Mouse (Mus musculus) granulocyte monocyte progenitor cell, adult 5-6 weeks (primary cell): ENCODE data around the gene Rhbdd3. TPM values are rescaled to one million over a fixed set of nuclear protein-coding genes. Genes with fewer than 3 reads are reported as not detected.
A peak's percentile ranks its signal among the peaks of the same experiment; 100 is the strongest.
"Not testable (repeated sequence)": the region's sequence is repeated elsewhere in the genome, so short reads cannot be mapped to it uniquely, and the experiment has no call there.

Source experiments
- ATAC-seq: replicated peaks from 2 replicates; pipeline ENCODE4 v1.8.0; 2016; ENCODE audit warnings: mild to moderate bottlenecking, moderate TSS enrichment, inconsistent platforms; ENCODE audit not compliant: poor library complexity, severe bottlenecking
- total RNA-seq, 2 experiments: library from RNA; stranded (forward) in 1 of 2; stranded (reverse) in 1 of 2; fragments of 200-712, 200-1000 nt in 1 of 2; fragments of >200 nt in 1 of 2; fragmentation: Nextera tagmentation in 1 of 2; gene quantifications; 2 replicates each; pipeline ENCODE4 v1.2.3; 2014 to 2017

Gene Rhbdd3
- total RNA-seq, 2 experiments from 2014 or later: 25.8 to 42.7 TPM

- no peak for ATAC-seq
These were observed 34.3 kb upstream of the Rhbdd3 start for GRCm38 (mm10) chr11:5064282-5065055.

- ATAC-seq: peak; percentile 43
These were observed 33.5 kb upstream of the Rhbdd3 start, which contains the start of gene Gas2l1 for GRCm38 (mm10) chr11:5065056-5065821. Gene Gas2l1, minus strand, starts transcription at chr11:5065327.

GRCm38 (mm10) chr11:5067063-5067462 lies 31.7 kb upstream of the Rhbdd3 start:
- ATAC-seq: no peak

DNA sequence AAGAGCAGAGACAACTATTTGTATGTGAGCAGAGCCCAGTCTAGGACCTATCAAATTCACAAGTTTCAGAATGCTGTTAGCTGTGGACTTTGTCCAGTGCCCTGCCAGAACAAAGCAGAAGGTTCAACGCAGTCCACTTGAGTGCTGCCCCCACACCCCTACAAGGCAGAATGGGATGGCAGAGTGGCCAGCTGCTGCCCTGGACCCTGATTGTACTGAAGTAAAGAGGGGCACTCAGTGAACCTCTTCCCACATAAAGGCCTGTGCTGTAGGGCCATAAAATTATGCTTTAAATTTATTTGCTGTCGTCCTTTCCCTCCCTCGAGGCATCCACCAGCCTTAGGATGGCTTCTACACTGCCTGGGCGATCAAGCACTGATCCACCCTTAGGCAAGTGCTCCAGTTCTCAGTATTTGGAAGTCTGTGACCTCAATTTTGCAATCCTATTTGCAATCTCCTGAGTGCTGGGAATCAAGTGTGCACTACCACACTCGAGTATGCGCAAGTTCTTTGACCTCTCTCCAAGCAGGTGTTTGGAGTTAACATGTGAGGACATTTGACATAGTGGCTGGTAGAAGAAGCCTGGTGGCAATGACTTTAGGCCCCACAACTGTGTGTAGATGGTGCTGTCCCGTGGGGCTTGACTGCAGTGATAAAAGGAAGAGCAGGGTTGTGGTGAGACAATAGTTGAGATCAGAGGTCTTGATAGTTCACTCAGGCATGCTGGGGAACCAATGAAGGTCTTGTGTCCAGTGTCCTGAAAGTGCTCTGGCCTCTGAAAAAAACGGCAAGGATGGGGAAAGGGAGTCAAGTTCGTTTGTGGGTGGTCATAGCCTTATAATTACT lies 30.4 kb upstream of the Rhbdd3 start:
- no peak for ATAC-seq

GRCm38 (mm10) chr11:5074882-5075281 lies 23.8 kb upstream of the Rhbdd3 start:
- peak; percentile 33; the same call in 1 of the 2 replicates for ATAC-seq

- ATAC-seq: no peak
These were observed 23.0 kb upstream of the Rhbdd3 start for GRCm38 (mm10) chr11:5075760-5076159.

GRCm38 (mm10) chr11:5076843-5077242 lies 21.9 kb upstream of the Rhbdd3 start:
- ATAC-seq: not testable (repeated sequence)

DNA sequence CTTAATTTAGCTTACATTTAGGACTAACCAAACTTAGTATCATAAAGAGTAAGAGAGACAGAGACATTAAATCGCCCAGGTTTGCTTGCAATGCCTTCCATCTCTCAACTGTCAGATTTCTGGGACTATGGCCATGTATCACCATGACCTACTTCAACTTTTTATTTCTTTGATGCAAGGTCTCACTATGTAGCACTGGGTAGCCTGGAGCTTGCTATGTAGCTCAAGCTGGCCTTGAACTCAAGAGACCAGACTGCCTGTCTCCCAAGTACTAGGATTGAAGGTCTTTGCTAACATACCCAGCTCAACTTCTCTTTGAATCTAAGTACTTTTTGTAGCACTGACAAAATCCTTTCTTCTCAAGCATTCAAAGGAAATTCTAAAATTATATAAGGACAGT lies 9.6 kb upstream of the Rhbdd3 start:
- ATAC-seq: no peak

- peak; percentile 47; the same call in 1 of the 2 replicates for ATAC-seq
These were observed 7.0 kb upstream of the Rhbdd3 start for GRCm38 (mm10) chr11:5091706-5092105.

- ATAC-seq: no peak
These were observed 2.8 kb upstream of the Rhbdd3 start for GRCm38 (mm10) chr11:5095877-5096276.

- no peak for ATAC-seq
These were observed 2.2 kb upstream of the Rhbdd3 start for GRCm38 (mm10) chr11:5096480-5097020.

GRCm38 (mm10) chr11:5098035-5098735 lies 541 bp upstream of the Rhbdd3 start:
- ATAC-seq: no peak; the same call in 1 of the 2 replicates

DNA sequence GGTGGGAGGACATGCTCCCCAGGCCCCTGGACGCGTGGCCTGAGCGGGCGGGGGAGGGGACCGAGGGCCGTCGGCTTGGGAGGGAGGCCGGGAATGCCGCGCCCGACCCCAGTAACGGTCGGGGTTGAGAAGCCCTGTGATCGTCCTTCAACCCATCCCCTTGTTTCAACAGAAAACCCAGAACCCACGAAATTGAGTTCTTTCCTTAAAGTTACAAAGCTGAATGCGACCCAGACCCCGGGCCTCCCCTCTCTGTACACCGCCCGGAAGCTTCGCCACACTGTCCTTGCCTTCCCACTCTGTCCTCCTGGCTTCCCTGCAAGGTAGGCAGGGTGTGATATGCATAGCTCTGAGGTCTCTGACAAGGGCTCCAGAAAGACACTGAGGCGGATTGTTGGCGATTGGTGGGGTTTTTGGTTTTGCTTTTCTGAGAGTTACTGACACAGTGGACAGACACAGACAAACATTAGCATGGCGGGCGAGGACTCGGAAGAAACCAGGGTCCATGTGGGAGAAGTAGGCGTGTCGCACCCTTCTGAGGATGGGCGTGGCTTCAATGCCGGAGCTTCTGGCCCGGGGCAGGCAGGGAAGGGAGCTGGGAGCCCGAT lies 954 bp downstream of the Rhbdd3 start:
- ATAC-seq: peak; percentile 65

- no peak for ATAC-seq
These were observed 1.6 kb downstream of the Rhbdd3 start for GRCm38 (mm10) chr11:5100283-5100682.

- ATAC-seq: no peak
These were observed 2.1 kb downstream of the Rhbdd3 start for GRCm38 (mm10) chr11:5100801-5101200.

DNA sequence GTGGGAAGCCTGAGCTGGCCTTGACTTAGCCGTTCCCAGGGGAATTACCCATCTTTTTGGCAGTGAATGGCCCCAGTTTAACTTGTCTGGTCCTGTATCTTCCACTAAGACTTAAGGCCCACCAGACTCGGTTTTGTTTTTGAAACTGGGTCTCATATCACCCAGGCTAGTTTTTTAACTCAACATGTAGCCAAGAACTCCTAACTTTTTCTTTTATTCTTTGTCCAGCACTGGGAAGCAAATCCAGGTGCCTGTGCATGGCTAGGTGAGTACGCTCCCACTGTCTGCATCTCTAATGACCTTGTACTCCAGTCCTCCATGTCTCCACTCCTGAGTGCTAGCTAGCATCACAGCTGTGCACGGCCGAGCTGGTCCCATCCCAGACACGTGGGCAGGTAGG lies 2.9 kb downstream of the Rhbdd3 start:
- ATAC-seq: no peak

DNA sequence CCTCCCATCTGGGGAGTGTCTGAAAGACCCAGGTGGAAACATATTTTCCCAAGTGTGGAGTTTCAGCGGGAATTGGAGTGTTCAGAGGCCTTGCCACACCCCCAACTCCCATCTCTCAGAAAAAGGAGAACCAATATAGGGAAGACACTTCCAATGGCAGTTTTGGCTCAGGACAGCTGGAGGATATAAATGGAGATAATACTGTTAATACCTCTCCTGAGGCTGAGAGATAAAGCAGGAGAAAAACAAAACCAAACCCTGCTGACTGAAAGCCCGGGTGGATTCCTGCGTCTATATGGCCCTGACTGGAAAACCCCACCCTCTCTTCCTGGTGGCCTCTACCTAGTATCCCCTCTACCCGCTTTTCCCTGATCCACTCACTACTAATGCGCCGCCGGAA lies 3.7 kb downstream of the Rhbdd3 start:
- ATAC-seq: no peak

GRCm38 (mm10) chr11:5103986-5104509 lies 5.3 kb downstream of the Rhbdd3 start:
- ATAC-seq: no peak

- ATAC-seq: no peak
These were observed 10.7 kb downstream of the Rhbdd3 start for GRCm38 (mm10) chr11:5109441-5109840.
